Mouse (Mus musculus) limb, embryonic 14.5 days (tissue): ENCODE measurements at regions not wholly inside any gene's neighbourhood (a gene's known extent, or its start where the extent isn't known, plus 50 kb on each side); places are given as distances from the start of the nearest gene placed in this dataset.

ENCODE experiments used
- ATAC-seq: fragments of 200-750 bp; cut with Nextera tagmentation; 2 replicates; pipeline ENCODE4 v1.8.0; 2017; ENCODE audit warnings: low read depth, moderate number of reproducible peaks, moderate TSS enrichment; ENCODE audit not compliant: low FRiP score
- DNase-seq: peaks from one replicate; pipeline ENCODE4 v3.0.0-alpha.2; 2015; ENCODE audit warnings: low spot score
- H3K27ac ChIP-seq: fragments of 300-500 bp; sonication (generic); replicated peaks from 2 replicates; pipeline ENCODE4 v1.5.1; 2014; ENCODE audit warnings: low read depth, mild to moderate bottlenecking, low read length, moderate library complexity, mixed read lengths
- H3K27me3 ChIP-seq: fragments of 300-500 bp; sonication (generic); 2 replicates; pipeline ENCODE4 v1.6.1; 2014; ENCODE audit warnings: low read length, mixed read lengths; ENCODE audit not compliant: control insufficient read depth, insufficient read depth
- H3K36me3 ChIP-seq: fragments of 300-500 bp; sonication (generic); 2 replicates; pipeline ENCODE4 v1.6.1; 2014; ENCODE audit warnings: mild to moderate bottlenecking, low read length, moderate library complexity, mixed read lengths; ENCODE audit not compliant: control insufficient read depth, insufficient read depth
- H3K4me1 ChIP-seq: fragments of 300-500 bp; sonication (generic); 2 replicates; pipeline ENCODE4 v1.6.1; 2014; ENCODE audit warnings: antibody characterized with exemption, low read length, mixed read lengths; ENCODE audit not compliant: control insufficient read depth, insufficient read depth
- H3K4me2 ChIP-seq: fragments of 300-500 bp; sonication (generic); replicated peaks from 2 replicates; pipeline ENCODE4 v1.6.1; 2014; ENCODE audit warnings: low read depth, mild to moderate bottlenecking, low read length, moderate library complexity; ENCODE audit not compliant: severe bottlenecking
- H3K4me3 ChIP-seq: fragments of 300-500 bp; sonication (generic); replicated peaks from 2 replicates; pipeline ENCODE4 v1.5.1; 2014; ENCODE audit warnings: low read length
- H3K9ac ChIP-seq: fragments of 300-500 bp; sonication (generic); 2 replicates; pipeline ENCODE4 v1.6.1; 2014; ENCODE audit warnings: mild to moderate bottlenecking, low read depth, low read length, moderate library complexity; ENCODE audit not compliant: severe bottlenecking
- H3K9me3 ChIP-seq: fragments of 300-500 bp; sonication (generic); 2 replicates; pipeline ENCODE4 v1.6.1; 2016; ENCODE audit warnings: low read length; ENCODE audit not compliant: control insufficient read depth
- POLR2A ChIP-seq: fragments of 200-500 bp; IDR thresholded peaks from 2 replicates; pipeline ENCODE4 v1.8.0; 2012; ENCODE audit warnings: inconsistent platforms, mild to moderate bottlenecking, moderate library complexity, borderline replicate concordance; ENCODE audit not compliant: insufficient read depth, insufficient read length; ENCODE audit errors: extremely low read depth
- WGBS: fragments of 180-500 bp; shearing (Covaris S2); extraction: QIAGEN DNeasy Blood & Tissue Kit; methylation state at CpG from one replicate; pipeline ENCODE4 v1.1.7; 2014; 5-methylcytosine and 5-hydroxymethylcytosine counted together

DNA sequence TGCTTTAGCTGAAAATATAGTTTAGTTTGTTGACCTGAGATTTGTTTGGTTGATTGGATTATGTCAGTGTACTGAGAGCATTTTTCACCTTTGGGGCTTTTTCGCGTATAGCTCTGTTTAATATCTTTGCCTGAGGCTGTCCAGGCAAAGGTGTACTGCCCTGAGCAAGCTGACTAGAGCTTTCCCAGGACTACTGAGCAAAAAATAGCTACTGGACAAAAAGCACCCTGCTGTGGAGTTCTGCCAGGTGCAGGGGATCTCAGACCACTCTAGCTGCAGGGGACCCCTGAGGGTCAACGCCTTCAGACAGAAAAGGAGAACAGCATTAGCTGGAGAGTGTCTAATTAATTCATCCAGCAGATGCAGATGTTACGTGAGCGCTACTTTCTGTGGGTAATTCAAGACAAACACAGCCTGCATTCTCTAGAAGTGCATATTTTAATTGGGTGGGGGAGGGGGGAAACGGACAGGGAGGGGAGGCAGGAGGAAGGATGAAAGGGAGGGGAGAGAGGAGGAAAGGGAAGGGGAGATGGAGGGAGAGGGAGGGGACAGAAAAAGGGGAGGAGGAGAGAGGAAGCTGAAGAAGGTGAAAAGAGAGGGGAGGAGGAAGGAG lies 61.7 kb downstream of the Thnsl1 start:
- Histone ChIP-seq H3K4me1 (no peaks in the 10 kb centered on the region), H3K4me3 (no peak overlapping the region), H3K4me2 (peak overlapping the region; percentile 23; the same call in 1 of the 2 replicates), H3K9ac (no peak overlapping the region), H3K9me3 (no peaks in the 10 kb centered on the region), H3K36me3 (no peaks in the 10 kb centered on the region), H3K27ac (no peak overlapping the region), H3K27me3 (no peaks in the 10 kb centered on the region)
- DNase-seq (no peak), ATAC-seq (no peak)
- no peak for TF ChIP-seq POLR2A
- WGBS, result 8% methylated on average over 6 of the region's 6 CpGs

DNA sequence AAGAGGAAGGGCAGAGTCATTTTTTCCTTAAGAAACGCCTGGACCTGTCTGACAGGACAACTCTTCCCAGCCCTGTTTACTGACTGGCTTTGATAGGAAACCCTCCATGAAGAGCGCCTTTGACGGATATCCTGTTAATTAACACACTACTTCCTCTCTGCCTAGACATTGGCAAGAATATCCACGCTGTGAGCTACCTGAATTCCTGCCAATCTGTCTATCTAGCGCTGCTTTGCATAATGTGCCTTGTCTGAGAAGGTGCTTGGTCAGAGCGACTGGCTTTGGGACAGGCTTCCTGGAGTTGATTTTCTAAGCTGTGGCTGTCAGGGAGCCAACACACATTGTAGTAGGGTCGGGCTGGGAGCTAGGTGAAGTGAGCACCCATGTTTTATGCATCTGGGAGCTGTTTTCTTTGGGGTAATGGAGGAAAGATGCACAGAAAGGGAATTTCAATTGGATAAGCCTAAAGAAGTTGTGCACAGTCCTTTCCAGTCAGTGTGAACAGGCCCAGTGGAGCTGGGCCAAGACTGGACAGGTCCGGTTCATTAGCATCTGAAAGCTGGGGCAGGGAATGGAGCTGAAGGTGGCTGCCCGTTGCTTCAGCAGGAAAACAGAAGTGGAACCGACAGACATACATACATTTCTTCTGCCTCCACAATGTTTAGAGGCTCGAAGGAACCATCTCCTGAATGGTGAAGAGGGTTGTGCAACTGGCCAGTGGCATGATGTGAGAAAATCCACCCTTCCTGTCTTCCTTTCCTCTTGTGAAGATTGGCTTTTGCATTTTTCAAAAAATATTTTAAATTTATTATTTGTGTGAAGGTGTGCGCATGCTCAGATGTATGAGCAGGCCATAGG lies 64.7 kb downstream of the Thnsl1 start:
- Histone ChIP-seq H3K36me3 (no peaks in the 10 kb centered on the region), H3K27ac (no peak overlapping the region), H3K4me1 (no peaks in the 10 kb centered on the region), H3K4me3 (no peak overlapping the region), H3K27me3 (no peaks in the 10 kb centered on the region), H3K9me3 (no peaks in the 10 kb centered on the region), H3K4me2 (no peak overlapping the region), H3K9ac (no peak overlapping the region)
- 74% methylated on average over 12 of the region's 12 CpGs for WGBS
- DNase-seq, result no peak
- no peak for TF ChIP-seq POLR2A
- no peak for ATAC-seq

DNA sequence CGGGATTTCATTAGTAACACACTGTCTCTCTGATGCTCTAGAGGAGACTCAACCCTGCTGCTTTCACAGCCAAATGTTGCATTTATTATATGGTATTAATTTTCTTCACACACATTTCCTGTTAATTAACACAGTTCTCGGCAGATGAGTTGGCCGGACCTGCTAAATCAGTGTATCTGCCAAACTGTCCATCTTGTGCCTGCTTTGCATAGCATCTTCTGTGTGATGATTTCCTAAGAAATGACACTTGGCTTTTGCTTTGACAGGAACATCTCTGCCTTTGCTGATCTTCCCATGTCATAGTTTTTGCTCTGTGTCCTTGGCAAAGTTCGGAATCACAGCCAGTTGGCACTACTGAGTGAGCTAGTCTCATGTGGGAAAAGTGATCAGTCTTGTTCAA lies 67.9 kb downstream of the Thnsl1 start:
- H3K4me2 ChIP-seq, result no peak overlapping the region
- H3K27me3 ChIP-seq, result no peaks in the 10 kb centered on the region
- WGBS, result 93% methylated on average over 4 of the region's 4 CpGs
- H3K4me3 ChIP-seq, result no peak overlapping the region
- H3K9ac ChIP-seq, result no peak overlapping the region
- ATAC-seq (no peak), DNase-seq (no peak)
- no peak overlapping the region for H3K27ac ChIP-seq
- TF ChIP-seq POLR2A, result no peak
- H3K4me1 ChIP-seq, result no peaks in the 10 kb centered on the region
- no peaks in the 10 kb centered on the region for H3K36me3 ChIP-seq
- H3K9me3 ChIP-seq, result no peaks in the 10 kb centered on the region

DNA sequence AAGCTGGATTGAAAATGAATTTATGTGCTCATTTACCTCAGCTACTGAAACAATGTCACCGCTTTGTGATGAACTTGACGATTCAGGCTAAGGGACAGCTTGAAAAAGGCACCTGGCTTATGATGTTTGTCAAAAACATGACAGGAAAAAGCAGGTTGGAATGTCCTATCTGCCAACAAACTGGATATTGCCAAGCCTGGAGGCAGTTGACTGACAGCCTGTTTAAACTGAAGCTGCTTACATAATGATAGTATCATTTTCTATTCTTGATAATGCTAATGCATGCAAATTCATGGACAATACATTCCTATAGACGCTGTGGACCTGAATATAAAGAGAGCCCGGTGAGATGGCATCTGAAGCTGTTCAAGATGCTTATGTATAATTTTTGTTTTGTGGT lies 69.8 kb downstream of the Thnsl1 start:
- Histone ChIP-seq H3K27ac (no peak overlapping the region), H3K4me2 (no peak overlapping the region), H3K9me3 (no peaks in the 10 kb centered on the region), H3K27me3 (no peaks in the 10 kb centered on the region), H3K4me1 (no peaks in the 10 kb centered on the region), H3K9ac (no peak overlapping the region), H3K4me3 (no peak overlapping the region), H3K36me3 (no peaks in the 10 kb centered on the region)
- ATAC-seq, result no peak
- no peak for TF ChIP-seq POLR2A
- DNase-seq, result no peak
- WGBS, result 85% methylated on average over 4 of the region's 4 CpGs

DNA sequence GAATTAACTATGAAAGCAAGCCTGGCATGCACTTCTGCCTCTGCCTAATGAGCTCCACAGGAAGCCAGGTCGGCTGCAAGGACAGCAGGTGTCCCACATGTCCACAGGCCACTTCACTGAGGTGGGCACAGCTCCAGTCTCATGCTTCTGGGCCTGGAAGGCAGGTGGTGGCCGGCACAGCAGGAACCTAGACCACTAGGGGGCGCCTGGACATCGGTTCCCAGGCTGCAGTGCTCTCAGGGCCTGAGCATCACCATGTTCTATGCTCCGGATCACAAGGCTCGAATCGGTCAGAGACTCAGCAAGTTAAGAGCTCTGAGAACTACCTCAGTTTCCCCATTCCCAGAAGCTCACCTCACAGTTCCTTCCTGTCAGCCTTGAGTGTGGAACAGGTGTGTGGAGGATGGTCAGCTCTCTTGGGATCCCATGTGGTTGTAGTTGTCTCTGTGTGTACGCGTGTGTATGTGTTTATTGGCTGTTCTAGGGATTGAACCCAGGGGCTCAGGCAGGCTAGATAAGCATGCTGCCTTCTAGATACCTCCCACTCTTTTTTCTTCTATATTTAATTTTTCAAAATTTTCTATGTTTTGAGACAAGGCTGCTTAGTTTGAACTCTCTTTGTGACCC lies 75.4 kb downstream of the Thnsl1 start:
- Histone ChIP-seq H3K27ac (no peak overlapping the region), H3K36me3 (no peaks in the 10 kb centered on the region), H3K4me1 (no peaks in the 10 kb centered on the region), H3K4me3 (no peak overlapping the region), H3K4me2 (no peak overlapping the region), H3K9ac (no peak overlapping the region), H3K27me3 (no peaks in the 10 kb centered on the region), H3K9me3 (no peaks in the 10 kb centered on the region)
- DNase-seq, result peak; percentile 68
- peak; percentile 68; the same call in 1 of the 2 replicates for ATAC-seq
- TF ChIP-seq POLR2A, result no peak
- WGBS, result 29% methylated on average over 9 of the region's 9 CpGs
